Mouse (Mus musculus) hindbrain, postnatal 0 days (tissue): ENCODE measurements around the gene Ccdc18. TPM values are rescaled to one million over a fixed set of nuclear protein-coding genes. Genes with fewer than 3 reads are reported as not detected.
"Not testable (repeated sequence)": the region's sequence is repeated elsewhere in the genome, so short reads cannot be mapped to it uniquely, and the experiment has no call there.

Experiments
- ATAC-seq: fragments of 200-750 bp; cut with Nextera tagmentation; 2 replicates; pipeline ENCODE4 v1.8.0; 2017; ENCODE audit warnings: mild to moderate bottlenecking, moderate TSS enrichment, moderate library complexity
- DNase-seq: peaks from one replicate; pipeline ENCODE4 v3.0.0-alpha.2; 2015; ENCODE audit warnings: low spot score
- H3K27ac ChIP-seq: fragments of 300-500 bp; sonication (generic); 2 replicates; pipeline ENCODE4 v1.5.1; 2014; ENCODE audit warnings: mild to moderate bottlenecking
- H3K27me3 ChIP-seq: fragments of 300-500 bp; sonication (generic); 2 replicates; pipeline ENCODE4 v1.6.1; 2014; ENCODE audit warnings: low read length, mixed read lengths; ENCODE audit not compliant: insufficient read depth
- H3K36me3 ChIP-seq: fragments of 300-500 bp; sonication (generic); 2 replicates; pipeline ENCODE4 v1.6.1; 2014; ENCODE audit warnings: low read length, mixed read lengths; ENCODE audit not compliant: insufficient read depth
- H3K4me1 ChIP-seq: fragments of 300-500 bp; sonication (generic); 2 replicates; pipeline ENCODE4 v1.6.1; 2014; ENCODE audit warnings: antibody characterized with exemption, low read length, mixed read lengths; ENCODE audit not compliant: insufficient read depth
- H3K4me2 ChIP-seq: fragments of 300-500 bp; sonication (generic); 2 replicates; pipeline ENCODE4 v1.6.1; 2014; ENCODE audit warnings: low read depth, mild to moderate bottlenecking, low read length, moderate library complexity, mixed read lengths
- H3K4me3 ChIP-seq: fragments of 300-500 bp; sonication (generic); 2 replicates; pipeline ENCODE4 v1.5.1; 2014; ENCODE audit warnings: low read length
- H3K9ac ChIP-seq: fragments of 300-500 bp; sonication (generic); replicated peaks from 2 replicates; pipeline ENCODE4 v1.6.1; 2014; ENCODE audit warnings: mild to moderate bottlenecking, low read length, moderate library complexity, mixed read lengths
- H3K9me3 ChIP-seq: fragments of 300-500 bp; sonication (generic); 2 replicates; pipeline ENCODE4 v1.6.1; 2016; ENCODE audit warnings: low read length, mixed read lengths
- CTCF ChIP-seq: IDR thresholded peaks from 2 replicates; pipeline ENCODE4 v1.5.1; 2016; ENCODE audit warnings: antibody characterized with exemption, control low read depth, low read depth
- WGBS: fragments of 180-500 bp; shearing (Covaris S2); extraction: QIAGEN DNeasy Blood & Tissue Kit; methylation state at CpG from one replicate; pipeline ENCODE4 v1.1.7; 2014; 5-methylcytosine and 5-hydroxymethylcytosine counted together
- polyA plus RNA-seq: library from polyadenylated mRNA; unstranded; fragments of >200 nt; fragmentation: Nextera tagmentation; extraction: Ambion mirVana; gene quantifications from 2 replicates; pipeline ENCODE4 v1.2.1, GENCODE M21; 2015
- total RNA-seq: library from RNA; depleted of rRNA; stranded (reverse); fragments of >200 nt; gene quantifications from 2 replicates; pipeline ENCODE4 v1.2.3, GENCODE M21; 2014; rRNA removed

Gene Ccdc18
- 0.63 and 1.4 TPM in 2 replicates for total RNA-seq
- polyA plus RNA-seq, result 2.2 and 4.1 TPM in 2 replicates

- peak; percentile 62 for TF ChIP-seq CTCF
- ATAC-seq, result peak; percentile 99
- Histone ChIP-seq H3K4me1 (no peaks in the 10 kb centered on the region), H3K36me3 (peaks cover 3% of the 10 kb centered on the region; the same call in 1 of the 2 replicates), H3K4me3 (peak within 1 kb of the TSS; percentile 88), H3K9me3 (no peaks in the 10 kb centered on the region), H3K9ac (peak within 1 kb of the TSS; percentile 72), H3K27me3 (no peaks in the 10 kb centered on the region), H3K27ac (peak within 1 kb of the TSS; percentile 89), H3K4me2 (peak within 1 kb of the TSS; percentile 77)
- DNase-seq, result peak; percentile 99
- under 1% methylated on average over 63 of the region's 65 CpGs for WGBS
Observed at GRCm38 (mm10) chr5:108132441-108133243, at the start of gene Ccdc18, which contains the start of gene Tmed5. Gene Ccdc18, plus strand, starts transcription at chr5:108132875. Gene Tmed5, minus strand, starts transcription at chr5:108132620.

- H3K27ac ChIP-seq, result no peak overlapping the region
- H3K9me3 ChIP-seq, result no peaks in the 10 kb centered on the region
- H3K4me1 ChIP-seq, result no peaks in the 10 kb centered on the region
- peak; percentile 29; the same call in 1 of the 2 replicates for TF ChIP-seq CTCF
- H3K27me3 ChIP-seq, result no peaks in the 10 kb centered on the region
- peaks cover 20% of the 10 kb centered on the region for H3K36me3 ChIP-seq
- no peak overlapping the region for H3K4me2 ChIP-seq
- H3K4me3 ChIP-seq, result no peak overlapping the region
- ATAC-seq (no peak), DNase-seq (no peak)
- no peak overlapping the region for H3K9ac ChIP-seq
- 96% methylated on average over 2 of the region's 2 CpGs for WGBS
Observed at GRCm38 (mm10) chr5:108085440-108085839, 47.2 kb upstream of the Ccdc18 start.

- H3K9ac ChIP-seq, H3K4me1 ChIP-seq, DNase-seq, ATAC-seq, H3K27ac ChIP-seq, H3K27me3 ChIP-seq, H3K9me3 ChIP-seq, H3K4me3 ChIP-seq, H3K4me2 ChIP-seq: not testable (repeated sequence)
- 95% methylated on average over 8 of the region's 8 CpGs for WGBS
- peaks cover 31% of the 10 kb centered on the region for H3K36me3 ChIP-seq
Observed at GRCm38 (mm10) chr5:108092731-108093130, 39.9 kb upstream of the Ccdc18 start.

- WGBS, result 89% methylated on average over 3 of the region's 3 CpGs
- ATAC-seq (no peak), DNase-seq (no peak)
- Histone ChIP-seq H3K9ac (no peak overlapping the region), H3K9me3 (no peaks in the 10 kb centered on the region), H3K4me2 (no peak overlapping the region), H3K4me3 (no peak overlapping the region), H3K27ac (no peak overlapping the region), H3K4me1 (no peaks in the 10 kb centered on the region), H3K27me3 (no peaks in the 10 kb centered on the region), H3K36me3 (peaks cover 34% of the 10 kb centered on the region)
- no peak for TF ChIP-seq CTCF
Observed at GRCm38 (mm10) chr5:108097676-108098075, 35.0 kb upstream of the Ccdc18 start.

GRCm38 (mm10) chr5:108100196-108100595 lies 32.5 kb upstream of the Ccdc18 start:
- no peak overlapping the region for H3K27ac ChIP-seq
- no peaks in the 10 kb centered on the region for H3K27me3 ChIP-seq
- no peak overlapping the region for H3K4me2 ChIP-seq
- H3K4me3 ChIP-seq, result no peak overlapping the region
- no peak for TF ChIP-seq CTCF
- H3K9ac ChIP-seq, result no peak overlapping the region
- no peaks in the 10 kb centered on the region for H3K9me3 ChIP-seq
- ATAC-seq (no peak), DNase-seq (peak; percentile 11)
- H3K36me3 ChIP-seq, result peaks cover 38% of the 10 kb centered on the region
- no peaks in the 10 kb centered on the region for H3K4me1 ChIP-seq

GRCm38 (mm10) chr5:108104306-108104705 lies 28.4 kb upstream of the Ccdc18 start:
- no peak overlapping the region for H3K4me3 ChIP-seq
- H3K27me3 ChIP-seq, result no peaks in the 10 kb centered on the region
- no peak for DNase-seq
- no peaks in the 10 kb centered on the region for H3K9me3 ChIP-seq
- no peak for ATAC-seq
- WGBS, result 84% methylated on average over 5 of the region's 5 CpGs
- no peak overlapping the region for H3K9ac ChIP-seq
- no peak for TF ChIP-seq CTCF
- H3K27ac ChIP-seq, result no peak overlapping the region
- H3K4me2 ChIP-seq, result no peak overlapping the region
- H3K4me1 ChIP-seq, result no peaks in the 10 kb centered on the region
- H3K36me3 ChIP-seq, result peaks cover 35% of the 10 kb centered on the region; the same call in 1 of the 2 replicates

GRCm38 (mm10) chr5:108109346-108109745 lies 23.3 kb upstream of the Ccdc18 start:
- peaks cover 21% of the 10 kb centered on the region; the same call in 1 of the 2 replicates for H3K36me3 ChIP-seq
- H3K4me1 ChIP-seq, result no peaks in the 10 kb centered on the region
- H3K9me3 ChIP-seq, result no peaks in the 10 kb centered on the region
- ATAC-seq (no peak), DNase-seq (no peak)
- H3K9ac ChIP-seq, result no peak overlapping the region
- no peak overlapping the region for H3K4me3 ChIP-seq
- H3K4me2 ChIP-seq, result no peak overlapping the region
- WGBS, result 92% methylated on average over 7 of the region's 7 CpGs
- H3K27ac ChIP-seq, result no peak overlapping the region
- TF ChIP-seq CTCF, result no peak
- H3K27me3 ChIP-seq, result no peaks in the 10 kb centered on the region
